Mouse (Mus musculus) liver, adult 2 months (tissue): Measurements from ENCODE around the gene Gm20388.

Experiments
- CTCF ChIP-seq: fragments of 200-500 bp; IDR thresholded peaks from 2 replicates; pipeline ENCODE4 v1.5.1; 2011; ENCODE audit warnings: low read depth, low read length, control low read depth
- POLR2A ChIP-seq: fragments of 200-500 bp; IDR thresholded peaks from 2 replicates; pipeline ENCODE4 v1.6.1; 2011; ENCODE audit warnings: low read length, control low read depth; ENCODE audit not compliant: insufficient read depth; ENCODE audit errors: extremely low read depth

DNA sequence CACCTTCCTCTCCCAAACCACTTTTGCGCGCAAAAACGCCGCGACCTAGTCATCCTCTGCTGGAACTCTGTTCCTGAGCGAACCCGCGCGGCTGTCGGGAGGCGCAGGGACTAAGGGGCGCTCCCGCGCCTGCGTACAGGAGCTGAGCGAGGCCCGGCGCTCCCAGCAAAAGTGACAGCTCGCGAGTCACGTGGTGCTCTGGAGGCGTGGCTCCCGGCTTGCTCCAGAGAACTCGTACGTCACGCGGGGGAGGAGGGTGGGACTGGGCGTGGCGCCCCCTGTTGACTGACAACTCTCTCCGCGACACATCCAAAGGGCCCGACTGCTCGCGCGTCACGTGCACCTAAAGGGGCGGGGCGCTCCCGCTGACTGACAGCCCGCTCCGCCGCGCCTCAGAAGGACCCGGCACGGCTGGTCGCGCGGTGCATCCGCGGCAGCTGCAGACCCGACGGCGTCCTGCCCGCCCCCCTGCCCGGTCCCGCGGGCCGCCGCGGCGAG is 203.2 kb downstream of the Gm20388 start, which contains the start of gene 6430548M08Rik:
- peak; percentile 82 for TF ChIP-seq POLR2A
- no peak for TF ChIP-seq CTCF
